Mouse (Mus musculus) liver, adult 2 months (tissue): ENCODE results near the gene Kptn.

Source experiments
- CTCF ChIP-seq: fragments of 200-500 bp; IDR thresholded peaks from 2 replicates; pipeline ENCODE4 v1.5.1; 2011; ENCODE audit warnings: low read depth, low read length, control low read depth
- POLR2A ChIP-seq: fragments of 200-500 bp; IDR thresholded peaks from 2 replicates; pipeline ENCODE4 v1.6.1; 2011; ENCODE audit warnings: low read length, control low read depth; ENCODE audit not compliant: insufficient read depth; ENCODE audit errors: extremely low read depth

- TF ChIP-seq POLR2A = no peak
- no peak for TF ChIP-seq CTCF
These were observed 19.8 kb upstream of the Kptn start for GRCm38 (mm10) chr7:16099901-16100300.
